Mouse (Mus musculus) central nervous system, embryonic 11.5 days (tissue): Measurements from ENCODE around the gene Akr1cl. TPM values are rescaled to one million over a fixed set of nuclear protein-coding genes. Genes with fewer than 3 reads are reported as not detected.

ENCODE experiments used
- polyA plus RNA-seq: library from polyadenylated mRNA; depleted of rRNA; stranded (reverse); fragments of >200 nt; gene quantifications from 2 replicates; pipeline ENCODE4 v1.2.3, GENCODE M21; 2012; rRNA removed

Akr1cl gene
- polyA plus RNA-seq: 0.13 and 1.3 TPM in 2 replicates

DNA sequence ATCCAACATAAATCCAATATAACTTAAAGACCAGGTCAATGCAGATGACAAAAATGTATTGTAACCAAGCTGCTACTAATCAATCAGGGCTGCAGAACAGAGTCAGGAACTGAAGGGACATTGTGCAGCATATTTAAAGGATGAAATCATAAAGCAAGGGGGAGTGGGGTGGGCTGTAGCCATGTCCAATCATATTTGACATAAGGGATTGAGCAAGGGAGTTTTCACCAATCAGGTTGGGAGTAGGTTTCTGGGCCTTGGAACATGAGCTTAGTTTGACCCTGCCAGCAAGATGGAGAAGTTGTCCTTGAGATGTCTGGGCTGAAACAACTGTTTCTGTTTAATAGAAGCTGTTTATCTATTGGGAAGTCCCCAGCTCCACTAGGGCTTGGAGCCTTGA, at the start of gene Akr1cl:
Akr1cl (minus strand) TSS at position 119 of the 400 bp plus-strand sequence.

DNA sequence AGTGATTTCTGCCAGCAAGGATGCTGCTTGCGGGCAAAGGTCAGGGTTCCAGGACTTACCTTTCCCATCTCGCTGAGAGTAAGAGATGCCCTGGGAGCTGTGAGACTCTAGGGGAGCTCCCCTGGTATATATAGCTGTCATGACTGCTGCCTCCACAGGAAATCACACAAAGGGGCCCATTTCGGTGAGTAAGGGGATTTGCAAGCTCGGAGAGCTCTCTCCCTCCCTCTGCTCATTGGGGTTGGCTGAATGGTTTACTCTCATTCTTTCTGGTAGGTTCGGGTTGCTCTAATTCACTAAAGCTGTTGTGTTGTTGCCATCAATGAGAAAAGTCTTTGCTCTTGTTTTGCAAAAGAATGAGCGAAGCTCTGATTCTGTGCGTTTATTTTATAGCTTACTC, 49.6 kb upstream of the Akr1cl start, which contains the start of gene Crygb:
Crygb (minus strand) TSS at position 101 of the 400 bp plus-strand sequence.

DNA sequence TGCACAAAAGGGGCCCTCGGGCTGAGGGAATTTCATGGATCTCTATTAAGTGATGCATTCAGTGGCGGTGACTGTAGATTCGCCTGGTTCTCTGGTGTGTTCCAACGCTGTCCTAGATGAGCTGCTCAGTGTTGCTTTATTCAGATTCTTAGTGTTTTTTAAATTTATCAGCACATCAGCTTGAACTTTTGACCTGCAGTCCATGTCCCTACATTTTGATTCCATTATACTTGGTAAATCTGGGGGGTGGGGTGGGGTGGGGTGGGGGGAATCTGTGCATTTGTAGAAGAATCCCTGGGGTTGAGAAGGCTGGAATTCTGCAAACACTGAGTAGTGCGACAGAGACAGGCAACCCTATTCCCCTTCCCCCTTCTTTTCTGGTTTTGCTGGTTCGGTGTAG, 41.0 kb upstream of the Akr1cl start, which contains the start of gene Crygc:
Crygc (minus strand) TSS at position 101 of the 400 bp plus-strand sequence.

DNA sequence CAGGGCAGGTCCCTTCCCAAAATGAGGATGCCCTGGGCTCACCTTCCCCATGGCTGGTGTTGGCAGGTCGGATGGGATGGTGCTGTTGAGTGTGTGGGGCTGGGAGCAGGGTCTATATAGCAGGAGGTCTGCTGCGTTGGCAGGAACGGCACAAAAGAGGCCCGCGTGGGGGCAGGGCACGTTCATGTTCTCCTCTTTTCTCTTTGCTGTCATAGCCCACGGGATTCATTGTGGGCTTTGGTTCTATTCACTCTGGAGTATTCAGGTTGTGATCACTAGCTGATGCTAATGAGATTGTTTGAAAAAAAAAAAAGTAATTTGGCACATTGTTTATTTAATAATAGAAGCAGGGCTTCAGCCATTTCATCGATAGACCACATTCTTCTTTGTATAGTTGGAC, 30.8 kb upstream of the Akr1cl start, which contains the start of gene Crygd:
Crygd (minus strand) TSS at position 101 of the 400 bp plus-strand sequence.

GRCm38 (mm10) chr1:65050952-65051351, 18.4 kb upstream of the Akr1cl start, which contains the start of gene Cryge:
TSS of gene Cryge (minus strand) at chr1:65051149.

Other genes with a start within 250 kb of the Akr1cl start
- 2.7 and 4.1 TPM in 2 replicates for gene Plekhm3, start 75.9 kb downstream of the Akr1cl start, polyA plus RNA-seq
- 0.58 and 0.62 TPM in 2 replicates for gene Cryge, start 18.4 kb upstream of the Akr1cl start, polyA plus RNA-seq
- 0.32 TPM in 1 of 2 replicates, not detected in the other for gene Crygd, start 30.7 kb upstream of the Akr1cl start, polyA plus RNA-seq
- gene Crygc, start 40.9 kb upstream of the Akr1cl start, polyA plus RNA-seq: 0.19 and 0.22 TPM in 2 replicates
- gene Crygb, start 49.5 kb upstream of the Akr1cl start, polyA plus RNA-seq: 0.11 and 0.18 TPM in 2 replicates
- 0.11 TPM in 1 of 2 replicates, not detected in the other for gene Cryga, start 70.6 kb upstream of the Akr1cl start, polyA plus RNA-seq
- not detected in 2 replicates for gene Gm28845, start 86.8 kb upstream of the Akr1cl start, polyA plus RNA-seq
- 0.19 and 0.25 TPM in 2 replicates for gene D630023F18Rik, start 90.5 kb upstream of the Akr1cl start, polyA plus RNA-seq
- gene Idh1, start 153.7 kb upstream of the Akr1cl start, polyA plus RNA-seq: 143 and 168 TPM in 2 replicates
- 11.2 and 13.4 TPM in 2 replicates for gene Pikfyve, start 153.9 kb upstream of the Akr1cl start, polyA plus RNA-seq
- 0.24 and 0.76 TPM in 2 replicates for gene Pth2r, start 249.3 kb upstream of the Akr1cl start, polyA plus RNA-seq